Mouse (Mus musculus) brown adipose tissue, adult 24 weeks (tissue): ENCODE data around the gene Snn. TPM values are rescaled to one million over a fixed set of nuclear protein-coding genes. Genes with fewer than 3 reads are reported as not detected.

Source experiments
- H3K27ac ChIP-seq: fragments of 200-500 bp; replicated peaks from 2 replicates; pipeline ENCODE4 v1.5.1; 2012; ENCODE audit warnings: low read depth, mild to moderate bottlenecking, low read length
- H3K4me1 ChIP-seq: fragments of 200-500 bp; 2 replicates; pipeline ENCODE4 v1.6.1; 2012; ENCODE audit warnings: low read length, mixed read lengths; ENCODE audit not compliant: control insufficient read depth, insufficient read depth, insufficient read length
- H3K4me3 ChIP-seq: fragments of 200-500 bp; 2 replicates; pipeline ENCODE4 v1.5.1; 2012; ENCODE audit warnings: low read depth, mild to moderate bottlenecking, low read length, moderate library complexity; ENCODE audit not compliant: insufficient read depth
- polyA plus RNA-seq: library from polyadenylated mRNA; stranded (reverse); fragments of >200 nt; gene quantifications from 2 replicates; pipeline ENCODE4 v1.2.4, GENCODE M21; 2012; ENCODE audit not compliant: missing spikeins, insufficient read depth, insufficient read length

Gene Snn
- polyA plus RNA-seq, 1 experiment: 6.4 TPM

DNA sequence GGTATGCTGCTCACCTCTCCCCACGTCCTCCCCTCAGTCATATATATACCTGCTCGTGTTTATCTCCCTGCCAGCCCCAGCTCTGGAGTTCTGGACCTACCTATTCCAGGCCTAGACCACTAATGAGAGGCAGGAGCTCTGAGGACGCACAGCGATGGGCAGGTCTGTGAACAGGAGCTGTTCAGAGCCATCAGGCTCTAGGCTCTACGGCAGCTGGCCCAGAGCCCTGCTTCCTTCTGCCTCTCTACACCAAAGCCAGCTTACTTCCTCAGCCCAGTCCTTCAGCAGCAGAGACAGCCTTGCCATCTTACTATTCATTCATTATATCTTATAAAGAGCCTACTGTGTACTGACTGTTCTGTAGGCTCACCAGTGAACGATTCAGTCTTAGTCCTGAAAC lies 4.0 kb downstream of the Snn start:
- Histone ChIP-seq H3K4me3 (no peak overlapping the region), H3K27ac (no peak overlapping the region), H3K4me1 (peaks cover 31% of the 10 kb centered on the region)

DNA sequence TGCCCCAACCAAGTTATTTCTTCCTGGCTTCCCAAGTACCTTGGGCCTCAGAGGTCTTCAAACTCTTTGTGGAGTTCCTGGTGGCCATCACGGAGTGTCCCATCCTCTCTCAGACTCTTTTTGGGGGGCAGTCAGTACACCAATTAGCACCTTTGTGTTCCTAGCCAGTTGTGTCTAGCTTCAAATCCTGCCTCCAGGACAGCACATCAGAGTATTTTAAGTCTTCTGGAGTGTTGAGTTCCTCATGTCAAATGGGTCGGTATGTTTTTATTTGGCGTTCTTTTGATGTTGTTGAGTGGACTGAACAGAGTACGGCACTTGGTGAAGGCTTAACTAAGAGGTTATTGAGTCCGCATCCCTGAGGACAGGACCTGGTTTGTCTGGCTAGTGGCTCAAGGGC lies 4.7 kb downstream of the Snn start:
- Histone ChIP-seq H3K4me3 (no peak overlapping the region), H3K4me1 (peaks cover 38% of the 10 kb centered on the region), H3K27ac (no peak overlapping the region)

DNA sequence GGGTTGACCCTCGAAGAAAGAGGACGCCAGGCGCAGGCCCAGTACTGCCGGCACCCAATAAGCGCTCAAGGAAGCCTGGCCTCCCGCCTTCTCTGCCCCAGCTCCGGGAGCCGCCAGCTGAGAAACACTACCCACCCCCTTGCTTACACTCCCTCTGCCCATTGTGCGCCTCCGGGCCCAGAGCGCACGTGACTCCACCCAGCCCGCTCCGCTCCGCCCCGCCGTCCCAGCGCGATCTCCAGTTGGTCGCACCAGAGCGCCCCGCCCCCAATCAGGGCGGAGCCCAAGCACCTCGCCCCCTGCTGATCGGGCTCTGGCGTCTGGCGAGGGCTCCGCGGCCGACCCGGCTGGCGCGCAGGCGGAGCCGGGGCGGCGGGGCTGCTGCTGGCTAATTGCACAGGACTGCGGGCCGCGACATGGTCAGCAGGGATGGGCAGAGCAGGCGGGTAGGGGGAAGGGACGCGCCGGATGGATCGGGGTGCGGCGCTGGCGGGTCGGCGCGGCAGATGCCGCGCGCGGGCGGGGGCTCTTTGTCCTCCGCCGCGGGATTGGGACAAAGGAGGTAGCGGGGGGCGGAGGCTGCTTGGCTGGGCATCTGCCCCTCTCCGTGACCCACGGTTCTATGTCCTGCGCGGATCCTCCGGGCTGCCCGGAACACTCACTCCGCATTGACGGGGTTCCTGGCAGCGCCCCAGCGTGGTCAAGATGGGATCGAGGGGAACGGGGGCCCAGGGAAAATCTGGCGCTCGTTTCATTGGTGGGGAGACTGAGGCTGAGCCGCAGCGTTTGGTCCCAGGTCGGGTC lies 5.5 kb downstream of the Snn start, which contains the start of gene Litaf:
Gene Litaf (minus strand): TSS at position 129 of the 804 bp plus-strand sequence.
- Histone ChIP-seq H3K4me3 (peak within 1 kb of the TSS; percentile 81), H3K27ac (peak within 1 kb of the TSS; percentile 71), H3K4me1 (peaks cover 43% of the 10 kb centered on the region)

DNA sequence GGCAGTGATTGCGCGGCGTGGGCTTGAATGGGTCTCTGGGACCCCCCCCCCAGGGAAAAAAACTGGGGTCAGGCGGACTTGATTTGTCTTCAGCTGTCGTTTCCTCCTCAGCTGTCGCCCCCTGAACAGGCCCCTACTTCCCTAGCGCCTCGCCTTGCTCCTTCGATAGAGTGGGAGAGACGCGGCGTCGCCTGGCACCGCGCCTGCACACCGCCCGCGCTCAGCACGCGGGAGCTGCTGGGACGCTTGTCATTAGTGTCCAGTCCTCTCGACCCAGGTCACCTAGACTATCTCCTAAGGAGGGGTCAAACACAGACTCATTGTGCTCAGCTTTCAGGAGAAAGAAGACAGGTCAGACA lies 6.1 kb downstream of the Snn start:
- H3K4me1 ChIP-seq: peaks cover 46% of the 10 kb centered on the region
- H3K4me3 ChIP-seq: peak overlapping the region; percentile 81
- peak overlapping the region; percentile 71 for H3K27ac ChIP-seq

DNA sequence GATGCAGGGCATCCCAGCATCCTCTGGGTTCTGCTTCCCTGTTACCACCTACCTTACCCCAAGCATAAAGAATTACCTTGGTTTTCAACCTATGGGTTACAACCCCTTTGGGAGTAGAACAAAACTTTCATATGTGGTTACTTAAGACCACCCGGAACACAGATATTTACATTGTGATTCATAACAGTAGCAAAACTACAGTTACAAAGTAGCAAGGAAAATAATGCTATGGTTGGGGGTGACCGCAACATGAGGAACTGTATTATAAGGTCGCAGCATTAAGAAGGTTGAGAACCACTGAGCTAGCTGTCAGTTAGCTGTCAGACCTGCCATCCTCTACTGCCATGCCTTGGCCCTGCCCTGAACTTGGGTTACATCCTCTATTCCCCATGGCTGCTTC lies 7.9 kb downstream of the Snn start:
- Histone ChIP-seq H3K27ac (peak overlapping the region; percentile 71), H3K4me3 (no peak overlapping the region), H3K4me1 (peaks cover 36% of the 10 kb centered on the region)

DNA sequence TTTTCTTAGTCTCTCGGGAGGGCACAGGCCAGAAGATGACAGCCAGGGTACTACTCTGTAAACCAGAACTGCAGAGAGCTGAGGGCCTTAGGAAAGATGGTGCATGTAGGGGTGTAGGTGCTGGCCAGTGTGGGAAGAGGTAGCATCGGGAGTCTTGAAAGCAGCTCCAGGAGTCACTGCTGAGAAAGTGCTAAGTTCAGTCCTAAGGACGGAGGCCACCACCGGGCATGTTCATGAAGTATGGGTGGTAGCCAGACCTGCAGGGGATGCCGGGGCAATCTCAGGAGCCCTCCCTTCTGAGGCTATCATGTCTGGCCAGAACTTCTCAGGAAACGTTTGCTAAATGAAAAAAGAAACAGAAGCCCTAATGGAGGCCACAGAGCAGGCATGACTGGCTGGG lies 8.5 kb downstream of the Snn start:
- Histone ChIP-seq H3K27ac (peak overlapping the region; percentile 66), H3K4me1 (peaks cover 35% of the 10 kb centered on the region)

DNA sequence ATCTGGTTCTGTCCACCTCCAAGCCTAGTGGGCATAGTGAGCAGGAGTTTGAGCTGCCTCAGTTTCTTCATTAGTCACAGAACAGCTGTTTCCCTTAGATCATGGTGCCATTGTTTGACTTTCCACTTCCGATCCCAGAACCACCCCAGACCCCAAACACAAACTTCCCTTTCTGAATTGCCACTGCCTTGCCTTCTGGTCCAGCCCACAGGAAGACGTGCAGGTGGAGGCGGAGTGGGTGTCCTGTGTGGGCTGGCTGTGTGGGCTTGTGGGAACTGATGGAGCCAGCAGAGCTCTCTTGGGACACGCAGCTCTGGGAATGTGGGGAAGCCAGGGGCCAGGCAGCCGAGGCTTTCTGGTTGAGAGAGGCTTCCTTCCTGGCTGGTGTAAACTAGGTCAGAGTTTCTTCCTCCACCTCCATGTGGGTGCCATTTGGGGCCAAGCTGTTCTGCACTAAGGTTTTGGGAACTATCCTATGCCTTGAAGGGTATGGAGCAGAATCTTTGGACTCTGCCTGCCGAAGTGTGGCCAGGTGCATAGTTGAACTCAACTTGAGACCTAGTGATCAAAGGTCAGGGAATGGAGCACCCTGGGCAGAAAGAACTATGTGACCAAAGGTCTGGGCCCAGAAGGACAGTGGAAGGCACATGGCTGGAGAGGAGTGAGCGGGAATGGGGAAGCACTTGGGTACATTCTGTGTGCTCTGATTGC lies 9.1 kb downstream of the Snn start:
- Histone ChIP-seq H3K4me1 (peaks cover 35% of the 10 kb centered on the region), H3K4me3 (no peak overlapping the region), H3K27ac (peak overlapping the region; percentile 78)

More for the DNA sequence above, 8.5 kb downstream of the Snn start:
- H3K4me3 ChIP-seq: peak overlapping the region; percentile 4; the same call in 1 of the 2 replicates

DNA sequence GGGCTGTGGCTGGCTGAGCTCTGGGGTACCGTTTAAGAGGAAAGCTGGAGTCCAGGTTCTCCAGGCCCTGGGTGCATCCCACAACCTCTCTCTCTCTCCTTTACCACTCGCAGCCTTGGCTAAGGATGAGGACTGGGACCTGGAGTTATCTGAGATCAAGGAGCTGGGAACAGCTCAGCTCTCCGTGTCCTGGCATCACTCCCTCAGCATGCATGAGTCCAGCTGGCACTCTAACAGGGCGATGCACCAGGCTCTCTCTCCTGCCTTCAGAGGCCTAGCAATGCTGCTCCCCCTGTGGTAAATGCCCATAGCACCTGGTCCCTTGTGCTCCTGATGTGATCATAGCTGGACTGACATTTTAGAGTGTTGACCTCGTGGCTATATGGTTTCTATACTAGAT lies 10.4 kb downstream of the Snn start:
- no peak overlapping the region for H3K4me3 ChIP-seq
- no peak overlapping the region for H3K27ac ChIP-seq
- H3K4me1 ChIP-seq: peaks cover 31% of the 10 kb centered on the region

DNA sequence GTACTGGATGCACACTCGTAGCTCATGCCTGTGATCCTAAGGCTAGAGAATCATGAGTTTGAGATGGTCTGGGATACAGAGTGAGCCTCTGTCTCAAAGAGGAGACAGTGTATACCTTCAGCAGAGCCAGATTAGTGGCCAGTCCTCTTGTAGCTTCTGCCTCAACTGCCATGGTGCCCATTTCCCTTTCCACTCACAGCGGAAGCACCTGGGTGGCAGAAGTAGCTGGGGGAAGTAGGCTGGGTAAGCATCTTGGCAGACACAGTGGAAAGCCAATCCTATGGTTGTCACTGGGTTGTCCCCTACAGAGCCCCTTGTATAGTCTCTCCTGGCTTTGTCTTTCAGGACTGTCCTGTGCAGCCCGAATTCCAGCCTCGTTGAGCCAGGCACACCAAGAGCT lies 11.1 kb downstream of the Snn start:
- Histone ChIP-seq H3K4me1 (peaks cover 31% of the 10 kb centered on the region), H3K4me3 (no peak overlapping the region), H3K27ac (no peak overlapping the region)

DNA sequence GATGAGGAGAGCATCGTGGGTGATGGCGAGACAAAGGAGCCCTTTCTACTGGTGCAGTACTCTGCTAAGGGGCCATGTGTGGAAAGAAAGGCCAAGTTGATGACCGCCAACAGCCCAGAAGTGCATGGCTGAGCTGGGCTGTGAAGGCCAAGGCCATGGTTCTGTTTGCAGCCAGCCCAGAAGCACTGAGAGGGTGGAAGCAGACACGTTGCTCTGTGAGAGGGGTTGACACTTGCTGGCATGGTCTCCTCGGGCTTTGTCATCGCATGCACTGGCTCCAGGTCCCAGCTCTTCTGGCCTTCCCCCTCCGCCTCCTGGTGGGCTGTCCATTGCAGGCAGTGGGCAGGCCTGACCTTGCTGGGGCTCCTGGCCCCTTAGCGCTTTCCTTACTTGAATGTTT lies 11.7 kb downstream of the Snn start:
- Histone ChIP-seq H3K4me3 (no peak overlapping the region), H3K4me1 (peaks cover 31% of the 10 kb centered on the region)

DNA sequence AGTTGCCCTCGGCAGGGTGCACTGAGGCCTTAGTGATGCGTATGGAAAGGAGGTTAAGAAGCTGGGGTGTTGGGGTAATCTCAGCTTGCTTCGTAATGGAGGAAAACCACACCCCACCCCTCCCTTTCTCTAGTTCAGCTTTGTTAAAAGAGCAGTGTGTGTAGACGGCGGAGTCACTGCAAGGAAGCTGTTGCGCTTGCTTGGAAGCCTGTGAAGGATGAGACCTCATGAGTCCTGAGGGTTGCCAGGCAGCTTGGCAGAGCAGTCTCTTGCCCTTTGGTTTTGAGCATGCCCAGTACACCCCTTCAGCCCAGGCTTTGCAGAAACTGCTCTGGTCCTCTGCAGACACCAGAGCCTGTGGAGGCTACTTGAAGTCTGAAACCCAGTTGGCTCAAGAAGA lies 12.3 kb downstream of the Snn start:
- no peak overlapping the region for H3K4me3 ChIP-seq
- peaks cover 30% of the 10 kb centered on the region for H3K4me1 ChIP-seq
- H3K27ac ChIP-seq: no peak overlapping the region

More for the DNA sequence above, 11.7 kb downstream of the Snn start:
- no peak overlapping the region for H3K27ac ChIP-seq

DNA sequence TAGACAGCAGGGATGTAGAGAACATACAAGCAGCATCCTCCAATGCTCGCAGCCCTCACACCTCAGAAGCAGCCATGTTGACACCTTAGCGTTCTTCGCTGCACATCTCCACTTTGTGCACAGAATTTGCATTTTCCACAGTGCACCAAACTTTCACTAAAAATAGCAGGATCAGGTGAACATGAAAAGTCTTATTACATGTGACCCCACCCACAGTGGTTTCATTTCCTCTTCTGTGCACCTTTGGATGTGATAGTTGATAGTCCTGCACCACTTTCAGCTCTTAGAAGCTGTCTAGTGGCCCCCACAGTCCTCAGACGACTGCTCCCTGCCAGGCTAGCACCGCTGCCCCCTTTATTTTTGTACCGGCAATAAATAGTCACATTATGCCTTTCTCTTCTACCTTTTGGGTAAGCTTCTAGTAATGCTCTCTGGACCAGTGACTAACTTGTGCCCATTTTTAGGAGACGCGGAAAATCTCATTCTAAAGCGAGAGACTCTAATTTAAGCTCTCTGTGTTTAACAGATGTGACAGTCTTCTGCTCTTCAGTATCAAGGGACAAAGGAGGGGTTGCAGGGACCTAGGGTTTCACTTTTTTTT lies 17.0 kb downstream of the Snn start:
- Histone ChIP-seq H3K4me1 (peaks cover 3% of the 10 kb centered on the region; the same call in 1 of the 2 replicates), H3K27ac (no peak overlapping the region), H3K4me3 (no peak overlapping the region)

DNA sequence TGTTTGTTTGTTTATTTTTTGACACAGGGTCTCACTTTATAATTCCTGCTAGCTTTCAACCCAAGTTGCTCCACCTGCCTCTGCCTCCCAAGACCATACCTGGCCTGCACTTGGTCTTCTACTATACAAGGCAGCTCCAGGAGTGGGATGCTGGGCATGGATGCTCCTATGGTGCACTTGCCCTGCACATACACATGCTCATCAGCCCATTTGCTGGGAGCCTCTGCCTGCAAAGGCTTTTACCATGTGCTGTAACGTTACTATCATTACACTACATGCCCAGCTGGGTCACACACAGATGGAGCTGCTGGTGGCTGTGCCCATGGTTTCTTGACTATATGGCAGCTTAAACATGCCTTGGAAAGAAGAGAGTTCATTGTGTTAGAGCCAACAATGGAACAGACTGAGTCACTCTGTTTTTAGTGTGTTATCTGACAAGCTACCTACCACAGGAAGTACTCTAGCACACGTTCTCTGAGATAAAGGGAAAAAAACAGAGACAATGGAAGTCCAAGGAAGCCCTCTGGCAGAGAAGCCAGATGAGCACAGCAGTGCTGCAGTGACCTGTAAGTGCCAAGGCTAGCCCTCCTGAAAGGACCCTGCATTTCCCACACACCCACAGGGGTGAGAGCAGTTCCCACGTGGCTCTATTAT lies 17.6 kb downstream of the Snn start:
- Histone ChIP-seq H3K4me3 (no peak overlapping the region), H3K27ac (0 out of 2 replicates have a peak overlapping the region, but pooled peaks have one; percentile 13), H3K4me1 (peaks cover 3% of the 10 kb centered on the region; the same call in 1 of the 2 replicates)

DNA sequence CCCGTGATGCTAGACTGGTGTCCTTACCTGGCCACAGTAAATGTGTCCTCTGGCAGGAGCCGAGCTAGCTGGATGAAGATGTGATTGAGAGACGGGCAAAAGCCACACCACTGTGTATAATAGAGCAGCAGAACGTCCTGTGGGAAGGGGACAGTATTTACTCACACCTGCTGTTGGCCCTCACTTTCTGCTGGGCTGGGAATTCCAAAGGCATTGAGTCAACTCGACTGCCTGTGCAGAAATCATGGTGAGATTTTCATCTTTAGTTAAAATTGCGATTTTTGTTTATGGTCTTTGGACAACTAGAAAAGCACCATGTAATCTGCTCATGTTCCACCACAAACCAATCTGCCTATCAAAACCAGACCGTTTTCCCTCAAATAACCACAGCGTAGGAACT lies 23.4 kb downstream of the Snn start:
- H3K27ac ChIP-seq: no peak overlapping the region
- H3K4me3 ChIP-seq: no peak overlapping the region
- no peaks in the 10 kb centered on the region for H3K4me1 ChIP-seq

DNA sequence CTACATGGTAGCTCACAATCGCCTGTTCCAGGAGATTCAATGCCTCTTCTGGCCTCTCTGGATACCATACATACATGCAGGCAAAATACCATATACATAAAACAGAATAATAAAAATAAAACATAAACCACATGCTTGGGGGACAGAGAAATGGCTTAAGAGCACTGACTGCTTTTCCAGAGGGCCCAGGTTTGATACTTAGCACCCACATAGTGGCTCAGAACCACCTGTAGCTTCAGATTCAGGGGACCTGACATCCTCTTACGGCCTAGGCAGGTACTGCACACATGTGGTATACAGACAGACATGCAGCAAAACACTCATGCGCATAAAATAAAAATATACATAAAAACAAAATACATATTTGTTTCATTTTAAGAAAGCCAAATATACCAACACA lies 25.6 kb downstream of the Snn start:
- no peak overlapping the region for H3K27ac ChIP-seq
- no peak overlapping the region for H3K4me3 ChIP-seq
- peaks cover 10% of the 10 kb centered on the region for H3K4me1 ChIP-seq
